Mouse (Mus musculus) olfactory bulb, adult 2 months (tissue): ENCODE results near the gene Lonrf3. TPM values are rescaled to one million over a fixed set of nuclear protein-coding genes. Genes with fewer than 3 reads are reported as not detected.

Source experiments
- H3K27ac ChIP-seq: fragments of 200-500 bp; 2 replicates; pipeline ENCODE4 v1.5.1; 2012; ENCODE audit warnings: low read depth, low read length; ENCODE audit not compliant: insufficient read depth
- H3K4me1 ChIP-seq: fragments of 200-500 bp; 2 replicates; pipeline ENCODE4 v1.6.1; 2012; ENCODE audit warnings: low read length; ENCODE audit not compliant: control insufficient read depth, insufficient read depth
- H3K4me3 ChIP-seq: fragments of 200-500 bp; 2 replicates; pipeline ENCODE4 v1.5.1; 2012; ENCODE audit warnings: mild to moderate bottlenecking, low read depth, low read length, moderate library complexity; ENCODE audit not compliant: insufficient read depth
- CTCF ChIP-seq: fragments of 200-500 bp; IDR thresholded peaks from 2 replicates; pipeline ENCODE4 v1.5.1; 2012; ENCODE audit warnings: low read depth, mild to moderate bottlenecking, low read length, moderate library complexity; ENCODE audit not compliant: insufficient read depth
- POLR2A ChIP-seq: fragments of 200-500 bp; IDR thresholded peaks from 2 replicates; pipeline ENCODE4 v1.6.1; 2012; ENCODE audit warnings: mild to moderate bottlenecking, low read depth, low read length, moderate library complexity; ENCODE audit not compliant: insufficient read depth
- WGBS: fragments of 180-500 bp; shearing (Covaris S2); methylation state at CpG from one replicate; pipeline ENCODE4 v1.1.7; 2018; 5-methylcytosine and 5-hydroxymethylcytosine counted together
- polyA plus RNA-seq: library from polyadenylated mRNA; stranded (reverse); fragments of >200 nt; gene quantifications from 2 replicates; pipeline ENCODE4 v1.2.4, GENCODE M21; 2012; ENCODE audit warnings: low replicate concordance; ENCODE audit not compliant: missing spikeins, insufficient read depth, insufficient read length

The Lonrf3 gene
- polyA plus RNA-seq, 1 experiment, result not detected

- 0 out of 2 replicates have a peak, but pooled peaks cover 3% of the 10 kb centered on the region for H3K4me1 ChIP-seq
- H3K27ac ChIP-seq, result no peak overlapping the region
- 34% methylated on average over 3 of the region's 3 CpGs for WGBS
- H3K4me3 ChIP-seq, result no peak overlapping the region
- no peak for TF ChIP-seq POLR2A
- no peak for TF ChIP-seq CTCF
These were observed 61.8 kb downstream of the Lonrf3 start for GRCm38 (mm10) chrX:36389971-36390370.

- WGBS, result 42% methylated on average over 2 of the region's 2 CpGs
- no peak overlapping the region for H3K4me3 ChIP-seq
- no peak for TF ChIP-seq CTCF
- no peak for TF ChIP-seq POLR2A
- no peak overlapping the region for H3K27ac ChIP-seq
- 0 out of 2 replicates have a peak, but pooled peaks cover 3% of the 10 kb centered on the region for H3K4me1 ChIP-seq
These were observed 62.4 kb downstream of the Lonrf3 start for GRCm38 (mm10) chrX:36390503-36390902.

- 0 out of 2 replicates have a peak, but pooled peaks cover 3% of the 10 kb centered on the region for H3K4me1 ChIP-seq
- H3K27ac ChIP-seq, result no peak overlapping the region
- 45% methylated on average over 6 of the region's 6 CpGs for WGBS
- no peak for TF ChIP-seq CTCF
- no peak for TF ChIP-seq POLR2A
- no peak overlapping the region for H3K4me3 ChIP-seq
These were observed 64.5 kb downstream of the Lonrf3 start for GRCm38 (mm10) chrX:36392672-36393071.

GRCm38 (mm10) chrX:36393279-36393678 lies 65.1 kb downstream of the Lonrf3 start:
- H3K27ac ChIP-seq, result no peak overlapping the region
- 0 out of 2 replicates have a peak, but pooled peaks cover 3% of the 10 kb centered on the region for H3K4me1 ChIP-seq
- 32% methylated on average over 6 of the region's 6 CpGs for WGBS
- H3K4me3 ChIP-seq, result no peak overlapping the region
- TF ChIP-seq CTCF (no peak), POLR2A (no peak)

- no peaks in the 10 kb centered on the region for H3K4me1 ChIP-seq
- H3K27ac ChIP-seq, result no peak within 1 kb of the TSS
- H3K4me3 ChIP-seq, result no peak within 1 kb of the TSS
- 92% methylated on average over 13 of the region's 13 CpGs for WGBS
- TF ChIP-seq POLR2A (no peak), CTCF (no peak)
These were observed 72.8 kb downstream of the Lonrf3 start, which contains the start of gene Gm6268 for GRCm38 (mm10) chrX:36400980-36401379. Gene Gm6268, plus strand, starts transcription at chrX:36401280.

GRCm38 (mm10) chrX:36402316-36402715 lies 74.2 kb downstream of the Lonrf3 start:
- 59% methylated on average over 6 of the region's 6 CpGs for WGBS
- no peak overlapping the region for H3K4me3 ChIP-seq
- TF ChIP-seq POLR2A, result no peak
- no peak for TF ChIP-seq CTCF
- H3K4me1 ChIP-seq, result no peaks in the 10 kb centered on the region
- H3K27ac ChIP-seq, result no peak overlapping the region

Other genes starting within 250 kb of the Lonrf3 start
- not detected in 2 replicates for gene Il13ra1, start 216.2 kb upstream of the Lonrf3 start, polyA plus RNA-seq
- not detected in 2 replicates for gene Zcchc12, start 132.4 kb upstream of the Lonrf3 start, polyA plus RNA-seq
- gene Gm6268, start 72.9 kb downstream of the Lonrf3 start, polyA plus RNA-seq, result not detected in 2 replicates
- gene Gm14569, start 163.5 kb downstream of the Lonrf3 start, polyA plus RNA-seq, result not detected in 2 replicates